Mouse (Mus musculus) thymus, adult 2 months (tissue): ENCODE measurements at regions not wholly inside any gene's neighbourhood (a gene's known extent, or its start where the extent isn't known, plus 50 kb on each side); places are given as distances from the start of the nearest gene placed in this dataset.

Experiments used
- DNase-seq: peaks from one replicate; pipeline ENCODE4 v3.0.0; 2021
- H3K27ac ChIP-seq: fragments of 200-500 bp; 2 replicates; pipeline ENCODE4 v1.5.1; 2012; ENCODE audit warnings: low read length, control low read depth; ENCODE audit not compliant: control insufficient read depth, insufficient read depth
- H3K27me3 ChIP-seq: fragments of 200-500 bp; 2 replicates; pipeline ENCODE4 v1.6.1; 2012; ENCODE audit warnings: mild to moderate bottlenecking, low read length, moderate library complexity, mixed read lengths; ENCODE audit not compliant: control insufficient read depth, insufficient read depth
- H3K36me3 ChIP-seq: fragments of 200-500 bp; 2 replicates; pipeline ENCODE4 v1.6.1; 2012; ENCODE audit warnings: mild to moderate bottlenecking, low read length, moderate library complexity; ENCODE audit not compliant: control insufficient read depth, insufficient read depth
- H3K4me1 ChIP-seq: fragments of 200-500 bp; replicated peaks from 2 replicates; pipeline ENCODE4 v1.6.1; 2012; ENCODE audit warnings: low read length; ENCODE audit not compliant: control insufficient read depth, insufficient read depth
- H3K4me3 ChIP-seq: fragments of 200-500 bp; 2 replicates; pipeline ENCODE4 v1.5.1; 2012; ENCODE audit warnings: mild to moderate bottlenecking, low read length, control low read depth, moderate library complexity; ENCODE audit not compliant: control insufficient read depth, insufficient read depth
- CTCF ChIP-seq: fragments of 200-500 bp; IDR thresholded peaks from 2 replicates; pipeline ENCODE4 v1.5.1; 2012; ENCODE audit warnings: mild to moderate bottlenecking, control low read depth, low read length, moderate library complexity, borderline replicate concordance; ENCODE audit not compliant: control insufficient read depth, poor library complexity, insufficient read depth; ENCODE audit errors: extremely low read depth
- POLR2A ChIP-seq: fragments of 200-500 bp; IDR thresholded peaks from 2 replicates; pipeline ENCODE4 v1.6.1; 2012; ENCODE audit warnings: mild to moderate bottlenecking, low read length, control low read depth, moderate library complexity; ENCODE audit not compliant: control insufficient read depth, poor library complexity, insufficient read depth; ENCODE audit errors: extremely low read depth
- WGBS: fragments of 180-500 bp; shearing (Covaris S2); methylation state at CpG from one replicate; pipeline ENCODE4 v1.1.7; 2018; 5-methylcytosine and 5-hydroxymethylcytosine counted together

GRCm38 (mm10) chr5:77796960-77797359, 389.1 kb upstream of the Igfbp7 start:
- Histone ChIP-seq H3K27me3 (no peaks in the 10 kb centered on the region), H3K4me3 (no peak overlapping the region), H3K4me1 (no peaks in the 10 kb centered on the region), H3K27ac (no peak overlapping the region), H3K36me3 (no peaks in the 10 kb centered on the region)
- WGBS, result 81% methylated on average over 3 of the region's 3 CpGs
- no peak for TF ChIP-seq POLR2A
- no peak for TF ChIP-seq CTCF
- DNase-seq, result no peak

- Histone ChIP-seq H3K4me1 (no peaks in the 10 kb centered on the region), H3K4me3 (no peak overlapping the region), H3K36me3 (no peaks in the 10 kb centered on the region), H3K27ac (no peak overlapping the region), H3K27me3 (no peaks in the 10 kb centered on the region)
- TF ChIP-seq POLR2A, result no peak
- no peak for TF ChIP-seq CTCF
- 84% methylated on average over 5 of the region's 5 CpGs for WGBS
- DNase-seq, result no peak
Measured at GRCm38 (mm10) chr5:77795766-77796165, 387.9 kb upstream of the Igfbp7 start.

- WGBS, result 69% methylated on average over 2 of the region's 2 CpGs
- TF ChIP-seq CTCF, result no peak
- no peak for TF ChIP-seq POLR2A
Measured at GRCm38 (mm10) chr5:77783953-77784352, 376.1 kb upstream of the Igfbp7 start.

GRCm38 (mm10) chr5:77762426-77763042, 354.7 kb upstream of the Igfbp7 start:
- TF ChIP-seq CTCF (no peak), POLR2A (no peak)
- H3K27me3 ChIP-seq, result no peaks in the 10 kb centered on the region
- no peaks in the 10 kb centered on the region for H3K36me3 ChIP-seq
- 85% methylated on average over 6 of the region's 6 CpGs for WGBS
- no peaks in the 10 kb centered on the region for H3K4me1 ChIP-seq
- no peak for DNase-seq
- H3K4me3 ChIP-seq, result no peak overlapping the region
- no peak overlapping the region for H3K27ac ChIP-seq

More at GRCm38 (mm10) chr5:77783953-77784352, 376.1 kb upstream of the Igfbp7 start:
- H3K4me1 ChIP-seq, result no peaks in the 10 kb centered on the region
- DNase-seq, result no peak
- no peaks in the 10 kb centered on the region for H3K27me3 ChIP-seq
- no peak overlapping the region for H3K4me3 ChIP-seq
- H3K36me3 ChIP-seq, result no peaks in the 10 kb centered on the region
- H3K27ac ChIP-seq, result no peak overlapping the region

- Histone ChIP-seq H3K27ac (no peak overlapping the region), H3K4me3 (no peak overlapping the region), H3K27me3 (no peaks in the 10 kb centered on the region), H3K4me1 (no peaks in the 10 kb centered on the region), H3K36me3 (no peaks in the 10 kb centered on the region)
- 92% methylated on average over 6 of the region's 6 CpGs for WGBS
- no peak for TF ChIP-seq CTCF
- TF ChIP-seq POLR2A, result no peak
- DNase-seq, result no peak
Measured at GRCm38 (mm10) chr5:77762013-77762412, 354.2 kb upstream of the Igfbp7 start.

- no peaks in the 10 kb centered on the region for H3K27me3 ChIP-seq
- TF ChIP-seq CTCF (no peak), POLR2A (no peak)
- no peaks in the 10 kb centered on the region for H3K36me3 ChIP-seq
- H3K4me3 ChIP-seq, result no peak overlapping the region
- no peaks in the 10 kb centered on the region for H3K4me1 ChIP-seq
- 96% methylated on average over 1 of the region's 1 CpGs for WGBS
- no peak overlapping the region for H3K27ac ChIP-seq
- DNase-seq, result no peak
Measured at GRCm38 (mm10) chr5:77748933-77749332, 341.1 kb upstream of the Igfbp7 start.

GRCm38 (mm10) chr5:77746604-77747003, 338.8 kb upstream of the Igfbp7 start:
- Histone ChIP-seq H3K27me3 (no peaks in the 10 kb centered on the region), H3K36me3 (no peaks in the 10 kb centered on the region), H3K27ac (no peak overlapping the region), H3K4me1 (no peaks in the 10 kb centered on the region), H3K4me3 (no peak overlapping the region)
- no peak for DNase-seq
- TF ChIP-seq POLR2A (no peak), CTCF (no peak)
- 79% methylated on average over 5 of the region's 5 CpGs for WGBS
